Mouse (Mus musculus) neural tube, embryonic 15.5 days (tissue): ENCODE measurements around the gene Ulk3. TPM values are rescaled to one million over a fixed set of nuclear protein-coding genes. Genes with fewer than 3 reads are reported as not detected.

ENCODE experiments used
- ATAC-seq: fragments of 200-750 bp; cut with Nextera tagmentation; 2 replicates; pipeline ENCODE4 v1.8.0; 2017; ENCODE audit warnings: mild to moderate bottlenecking, moderate TSS enrichment, moderate library complexity; ENCODE audit not compliant: low FRiP score
- H3K27ac ChIP-seq: fragments of 300-500 bp; sonication (generic); replicated peaks from 2 replicates; pipeline ENCODE4 v1.5.1; 2015; ENCODE audit warnings: mild to moderate bottlenecking, inconsistent platforms
- H3K27me3 ChIP-seq: fragments of 300-500 bp; sonication (generic); replicated peaks from 2 replicates; pipeline ENCODE4 v1.6.1; 2015; ENCODE audit warnings: inconsistent platforms
- H3K36me3 ChIP-seq: fragments of 300-500 bp; sonication (generic); 2 replicates; pipeline ENCODE4 v1.6.1; 2015; ENCODE audit warnings: inconsistent platforms
- H3K4me1 ChIP-seq: fragments of 300-500 bp; sonication (generic); 2 replicates; pipeline ENCODE4 v1.6.1; 2015; ENCODE audit warnings: inconsistent platforms
- H3K4me2 ChIP-seq: fragments of 300-500 bp; sonication (generic); 2 replicates; pipeline ENCODE4 v1.6.1; 2015; ENCODE audit warnings: inconsistent platforms, mild to moderate bottlenecking, moderate library complexity
- H3K4me3 ChIP-seq: fragments of 300-500 bp; sonication (generic); replicated peaks from 2 replicates; pipeline ENCODE4 v1.5.1; 2015; ENCODE audit warnings: mild to moderate bottlenecking, inconsistent platforms
- H3K9ac ChIP-seq: fragments of 300-500 bp; sonication (generic); replicated peaks from 2 replicates; pipeline ENCODE4 v1.6.1; 2015; ENCODE audit warnings: mild to moderate bottlenecking, inconsistent platforms
- H3K9me3 ChIP-seq: fragments of 300-500 bp; sonication (generic); replicated peaks from 2 replicates; pipeline ENCODE4 v1.6.1; 2016; ENCODE audit warnings: inconsistent platforms
- whole genome bisulfite sequencing: fragments of 180-500 bp; shearing (Covaris S2); methylation state at CpG from one replicate; pipeline ENCODE4 v1.1.7; 2015; ENCODE audit warnings: mixed read lengths; 5-methylcytosine and 5-hydroxymethylcytosine counted together
- polyA plus RNA-seq: library from polyadenylated mRNA; unstranded; fragments of >200 nt; fragmentation: Nextera tagmentation; extraction: Ambion mirVana; gene quantifications from 2 replicates; pipeline ENCODE4 v1.2.1, GENCODE M21; 2015

Gene Ulk3
- polyA plus RNA-seq, 1 experiment from 2014 or later = 36.5 TPM

- no peak for ATAC-seq
- Histone ChIP-seq H3K36me3 (no peaks in the 10 kb centered on the region), H3K9me3 (no peaks in the 10 kb centered on the region), H3K4me1 (peaks cover 30% of the 10 kb centered on the region), H3K4me3 (no peak overlapping the region), H3K27ac (no peak overlapping the region), H3K27me3 (peaks cover 23% of the 10 kb centered on the region), H3K4me2 (no peak overlapping the region), H3K9ac (no peak overlapping the region)
- 68% methylated on average over 8 of the region's 8 CpGs for WGBS
Measured at GRCm38 (mm10) chr9:57602098-57602497, 12.8 kb downstream of the Ulk3 start.

DNA sequence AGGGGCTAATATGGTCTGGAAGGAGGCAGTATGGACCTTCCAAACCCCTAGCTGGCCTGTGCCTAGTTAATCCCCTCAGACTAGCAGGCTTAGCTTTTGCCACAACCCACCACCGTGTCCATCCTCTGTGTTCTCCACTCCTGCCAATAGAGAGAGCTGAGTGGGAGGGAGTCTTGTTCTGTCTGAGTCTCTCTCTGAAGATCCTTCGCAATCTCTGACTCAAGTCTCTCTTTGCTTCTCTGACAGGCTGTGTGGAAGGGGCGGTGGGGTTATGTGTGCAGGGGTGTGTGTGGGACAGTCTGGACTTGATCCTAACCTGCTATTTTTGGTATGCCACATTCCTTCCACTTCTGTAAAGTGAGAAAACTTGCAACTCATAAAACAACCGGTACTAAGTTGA, 15.6 kb downstream of the Ulk3 start:
- Histone ChIP-seq H3K27ac (no peak overlapping the region), H3K9ac (no peak overlapping the region), H3K4me1 (peaks cover 18% of the 10 kb centered on the region), H3K36me3 (no peaks in the 10 kb centered on the region), H3K27me3 (peaks cover 28% of the 10 kb centered on the region), H3K4me3 (no peak overlapping the region), H3K4me2 (no peak overlapping the region), H3K9me3 (no peaks in the 10 kb centered on the region)
- ATAC-seq = no peak
- WGBS = 86% methylated on average over 4 of the region's 4 CpGs

DNA sequence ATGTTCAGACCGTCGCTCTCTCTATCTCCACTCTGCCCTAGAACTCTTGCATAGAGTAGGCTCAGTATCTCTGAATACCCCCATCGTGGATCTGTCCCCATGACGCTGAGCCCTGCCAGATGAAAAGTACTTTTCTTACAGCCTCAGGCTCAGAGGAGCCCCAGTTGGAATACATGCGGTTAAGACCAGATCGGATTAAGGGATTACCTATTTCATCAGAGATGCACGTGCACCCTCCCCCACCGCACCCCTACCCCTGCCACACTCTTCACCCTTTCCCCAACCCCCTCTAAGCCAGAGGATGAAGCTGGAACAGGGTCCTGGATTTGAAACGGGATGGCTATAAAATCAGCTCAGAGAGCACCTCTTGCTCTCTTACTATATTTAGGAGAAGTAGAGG, 16.3 kb downstream of the Ulk3 start:
- no peak overlapping the region for H3K9ac ChIP-seq
- no peaks in the 10 kb centered on the region for H3K36me3 ChIP-seq
- H3K27me3 ChIP-seq = peaks cover 28% of the 10 kb centered on the region
- H3K4me2 ChIP-seq = no peak overlapping the region
- no peak for ATAC-seq
- H3K4me1 ChIP-seq = peaks cover 18% of the 10 kb centered on the region
- no peak overlapping the region for H3K27ac ChIP-seq
- no peak overlapping the region for H3K4me3 ChIP-seq
- 28% methylated on average over 9 of the region's 9 CpGs for WGBS
- no peaks in the 10 kb centered on the region for H3K9me3 ChIP-seq

DNA sequence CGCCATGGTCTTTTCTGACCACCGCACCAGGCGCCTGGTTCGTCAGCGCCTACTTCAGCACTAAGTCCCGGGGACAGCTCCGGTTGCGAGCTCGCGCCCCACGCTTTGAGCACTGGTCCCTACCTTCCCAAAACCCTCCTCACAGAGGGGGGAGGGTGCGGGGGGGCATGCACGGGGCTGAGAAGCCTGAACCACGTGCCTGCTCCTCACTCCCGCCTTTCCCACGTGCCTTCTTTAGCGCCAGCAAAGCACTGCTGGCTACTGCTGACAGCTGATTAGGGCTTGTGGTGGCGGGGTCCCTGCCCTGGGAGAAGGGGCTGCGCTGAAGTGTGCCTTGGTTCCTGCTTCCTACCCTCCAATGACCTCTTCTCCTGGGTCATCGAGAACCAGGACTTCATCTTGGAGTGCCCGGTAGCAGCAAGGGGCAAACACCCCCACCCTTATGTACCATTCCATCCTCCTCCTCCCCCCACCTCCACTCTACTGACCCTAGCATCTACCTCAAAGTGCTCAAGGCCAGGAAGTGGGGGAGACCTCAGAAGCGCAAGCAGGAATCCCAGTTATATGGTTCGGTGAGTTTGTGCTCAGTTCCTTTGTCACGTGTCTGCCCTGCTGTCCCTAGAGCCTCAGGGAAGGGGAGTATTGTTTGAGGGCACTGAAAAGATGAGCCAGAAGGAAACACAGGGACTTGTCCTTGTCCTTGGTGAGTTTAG, 17.0 kb downstream of the Ulk3 start, which contains the start of gene Cplx3:
Gene Cplx3, minus strand, starts transcription at position 143 of the 713 bp plus-strand sequence.
- H3K9ac ChIP-seq = 0 out of 2 replicates have a peak within 1 kb of the TSS, but pooled peaks have one; percentile 17
- peaks cover 13% of the 10 kb centered on the region for H3K4me1 ChIP-seq
- H3K4me2 ChIP-seq = peak within 1 kb of the TSS; percentile 54
- peaks cover 28% of the 10 kb centered on the region for H3K27me3 ChIP-seq
- H3K36me3 ChIP-seq = no peaks in the 10 kb centered on the region
- no peaks in the 10 kb centered on the region for H3K9me3 ChIP-seq
- H3K27ac ChIP-seq = no peak within 1 kb of the TSS
- peak within 1 kb of the TSS; percentile 26 for H3K4me3 ChIP-seq
- 0 out of 2 replicates have a peak, but pooled peaks have one; percentile 39 for ATAC-seq
- 4% methylated on average over 24 of the region's 24 CpGs for WGBS

DNA sequence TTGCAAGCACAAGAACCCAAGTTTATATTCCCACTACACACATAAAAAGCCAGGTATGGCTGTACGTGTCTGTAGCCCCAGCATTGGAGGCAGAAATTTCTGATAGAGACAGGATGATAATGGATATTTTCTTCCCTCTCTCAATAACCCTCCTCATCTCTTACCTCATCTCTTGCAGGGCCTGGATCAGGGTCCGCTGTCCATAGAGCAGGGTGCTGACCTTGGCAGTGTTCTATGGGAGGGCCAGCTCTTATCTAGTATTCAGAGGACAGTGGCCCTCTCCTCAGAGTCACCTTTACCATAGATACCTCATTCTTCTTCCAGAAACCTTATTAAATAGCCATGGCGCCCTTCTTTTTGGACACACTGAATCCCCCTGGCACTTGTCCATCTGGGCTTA, 20.6 kb downstream of the Ulk3 start:
- no peak overlapping the region for H3K4me2 ChIP-seq
- H3K9ac ChIP-seq = no peak overlapping the region
- peaks cover 10% of the 10 kb centered on the region for H3K4me1 ChIP-seq
- H3K36me3 ChIP-seq = no peaks in the 10 kb centered on the region
- ATAC-seq = no peak
- 71% methylated on average over 3 of the region's 3 CpGs for WGBS
- no peak overlapping the region for H3K4me3 ChIP-seq
- H3K27ac ChIP-seq = no peak overlapping the region
- H3K9me3 ChIP-seq = no peaks in the 10 kb centered on the region
- peaks cover 24% of the 10 kb centered on the region for H3K27me3 ChIP-seq

DNA sequence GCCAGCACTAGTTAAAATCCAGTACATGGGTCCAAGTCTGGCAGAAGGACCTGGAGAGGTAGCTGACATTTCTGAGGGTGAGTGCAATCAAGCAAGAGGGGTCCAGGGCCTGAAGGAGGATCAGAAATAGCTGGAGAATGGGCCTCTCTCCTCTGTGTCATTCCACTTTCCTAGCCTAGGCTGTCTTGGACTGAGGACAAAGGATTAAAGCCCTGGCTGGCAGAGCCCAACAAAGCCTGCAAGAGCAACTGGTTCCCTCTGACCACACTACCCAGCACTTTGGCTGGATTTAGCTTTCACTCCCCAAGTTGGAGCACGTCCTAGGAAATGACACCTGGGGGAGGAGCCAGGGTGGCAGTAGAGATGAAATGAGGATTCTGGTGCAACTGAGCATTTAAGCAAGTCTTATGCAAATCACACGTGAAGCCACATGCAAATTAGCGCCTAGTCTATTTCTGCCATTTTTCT, 21.1 kb downstream of the Ulk3 start:
- Histone ChIP-seq H3K4me2 (no peak overlapping the region), H3K27ac (no peak overlapping the region), H3K9ac (no peak overlapping the region), H3K27me3 (peaks cover 19% of the 10 kb centered on the region), H3K36me3 (no peaks in the 10 kb centered on the region), H3K9me3 (no peaks in the 10 kb centered on the region), H3K4me1 (peaks cover 10% of the 10 kb centered on the region), H3K4me3 (no peak overlapping the region)
- ATAC-seq = no peak
- 52% methylated on average over 3 of the region's 3 CpGs for WGBS

GRCm38 (mm10) chr9:57612587-57612986, 23.3 kb downstream of the Ulk3 start:
- H3K9me3 ChIP-seq = no peaks in the 10 kb centered on the region
- no peak overlapping the region for H3K4me3 ChIP-seq
- 88% methylated on average over 7 of the region's 7 CpGs for WGBS
- H3K9ac ChIP-seq = no peak overlapping the region
- no peak overlapping the region for H3K27ac ChIP-seq
- ATAC-seq = no peak
- no peaks in the 10 kb centered on the region for H3K36me3 ChIP-seq
- peaks cover 6% of the 10 kb centered on the region; the same call in 1 of the 2 replicates for H3K27me3 ChIP-seq
- no peaks in the 10 kb centered on the region for H3K4me1 ChIP-seq
- H3K4me2 ChIP-seq = no peak overlapping the region

- no peaks in the 10 kb centered on the region for H3K27me3 ChIP-seq
- ATAC-seq = no peak
- WGBS = 76% methylated on average over 7 of the region's 7 CpGs
- no peaks in the 10 kb centered on the region for H3K36me3 ChIP-seq
- H3K27ac ChIP-seq = no peak overlapping the region
- H3K4me3 ChIP-seq = no peak overlapping the region
- H3K4me2 ChIP-seq = no peak overlapping the region
- no peak overlapping the region for H3K9ac ChIP-seq
- H3K4me1 ChIP-seq = no peaks in the 10 kb centered on the region
- H3K9me3 ChIP-seq = no peaks in the 10 kb centered on the region
Measured at GRCm38 (mm10) chr9:57613975-57614374, 24.7 kb downstream of the Ulk3 start.

DNA sequence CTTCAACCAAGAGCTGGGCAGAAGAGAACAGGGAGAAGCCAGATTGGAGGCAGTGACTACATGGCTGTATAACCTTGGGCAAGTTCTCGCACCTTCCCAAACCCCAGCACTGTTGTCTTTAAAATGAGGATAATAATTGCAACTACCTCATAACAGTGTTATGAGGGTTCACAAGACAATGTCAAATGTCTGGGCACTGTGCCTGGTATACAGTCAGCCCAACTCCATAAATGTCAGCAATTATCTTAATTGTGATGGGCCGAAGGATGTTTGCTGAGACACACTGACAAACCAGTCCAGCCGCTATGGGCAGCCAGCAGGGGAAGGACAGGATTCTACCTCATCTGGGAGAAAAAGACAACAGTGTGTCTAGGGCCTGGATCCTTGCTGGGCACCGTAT, 25.5 kb downstream of the Ulk3 start:
- no peak overlapping the region for H3K4me2 ChIP-seq
- no peak for ATAC-seq
- 86% methylated on average over 4 of the region's 4 CpGs for WGBS

DNA sequence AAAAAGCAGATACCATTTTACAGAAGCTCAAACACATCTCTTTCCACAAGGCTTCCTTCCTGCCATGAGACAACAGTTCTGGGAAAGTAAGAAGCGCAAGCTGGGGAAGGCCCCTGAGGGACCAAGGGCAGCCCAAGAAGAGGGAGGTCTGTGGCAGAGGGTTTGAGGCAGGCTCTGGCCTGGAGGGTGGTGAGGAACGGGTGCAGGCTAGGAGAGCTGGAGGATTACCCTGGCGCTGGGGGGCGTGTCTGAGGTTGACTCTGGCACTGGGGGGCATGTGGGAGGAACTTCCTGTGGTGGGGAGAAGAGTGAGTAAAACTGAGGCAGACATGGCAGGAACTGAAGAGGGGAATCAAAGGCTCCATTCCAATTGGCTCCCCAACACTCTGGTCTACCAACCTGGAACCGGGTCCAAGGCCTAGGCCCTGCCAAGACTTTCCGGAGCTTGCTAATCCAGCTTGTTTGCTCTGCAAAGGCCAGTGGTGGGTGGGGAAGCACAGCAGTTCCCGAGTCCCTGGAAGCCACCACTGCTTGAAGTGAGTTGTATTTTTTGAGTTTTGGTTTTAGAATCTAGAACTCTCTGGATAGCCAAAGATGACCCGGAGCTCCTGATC, 28.4 kb downstream of the Ulk3 start:
- H3K4me2 ChIP-seq = no peak overlapping the region
- no peak for ATAC-seq
- WGBS = 76% methylated on average over 8 of the region's 8 CpGs
- H3K4me3 ChIP-seq = no peak overlapping the region
- H3K9me3 ChIP-seq = no peaks in the 10 kb centered on the region
- H3K27ac ChIP-seq = no peak overlapping the region
- H3K4me1 ChIP-seq = no peaks in the 10 kb centered on the region
- no peaks in the 10 kb centered on the region for H3K27me3 ChIP-seq
- no peaks in the 10 kb centered on the region for H3K36me3 ChIP-seq
- H3K9ac ChIP-seq = no peak overlapping the region

More for the DNA sequence above, 25.5 kb downstream of the Ulk3 start:
- Histone ChIP-seq H3K4me1 (no peaks in the 10 kb centered on the region), H3K9me3 (no peaks in the 10 kb centered on the region), H3K27ac (no peak overlapping the region), H3K27me3 (no peaks in the 10 kb centered on the region), H3K36me3 (no peaks in the 10 kb centered on the region), H3K4me3 (no peak overlapping the region), H3K9ac (no peak overlapping the region)

- 82% methylated on average over 8 of the region's 8 CpGs for WGBS
- Histone ChIP-seq H3K9me3 (no peaks in the 10 kb centered on the region), H3K27ac (no peak overlapping the region), H3K36me3 (0 out of 2 replicates have a peak, but pooled peaks cover under 1% of the 10 kb centered on the region), H3K27me3 (no peaks in the 10 kb centered on the region), H3K4me3 (no peak overlapping the region), H3K9ac (no peak overlapping the region), H3K4me1 (no peaks in the 10 kb centered on the region), H3K4me2 (no peak overlapping the region)
- ATAC-seq = no peak
Measured at GRCm38 (mm10) chr9:57618854-57619253, 29.6 kb downstream of the Ulk3 start.

GRCm38 (mm10) chr9:57620674-57621073, 31.4 kb downstream of the Ulk3 start, which contains the start of gene Lman1l:
Lman1l (minus strand) TSS chr9:57620774.
- no peaks in the 10 kb centered on the region for H3K27me3 ChIP-seq
- no peak for ATAC-seq
- no peak within 1 kb of the TSS for H3K4me3 ChIP-seq
- H3K4me2 ChIP-seq = no peak within 1 kb of the TSS
- H3K27ac ChIP-seq = no peak within 1 kb of the TSS
- WGBS = 93% methylated on average over 5 of the region's 5 CpGs
- H3K36me3 ChIP-seq = peaks cover 16% of the 10 kb centered on the region; the same call in 1 of the 2 replicates
- no peak within 1 kb of the TSS for H3K9ac ChIP-seq
- H3K4me1 ChIP-seq = no peaks in the 10 kb centered on the region
- no peaks in the 10 kb centered on the region for H3K9me3 ChIP-seq
